Mouse (Mus musculus) liver, postnatal 0 days (tissue): ENCODE measurements around the gene Auh. TPM values are rescaled to one million over a fixed set of nuclear protein-coding genes. Genes with fewer than 3 reads are reported as not detected.

Experiments used
- ATAC-seq: fragments of 200-750 bp; cut with Nextera tagmentation; 2 replicates; pipeline ENCODE4 v1.8.0; 2017; ENCODE audit warnings: mild to moderate bottlenecking, moderate library complexity
- DNase-seq: peaks from one replicate; pipeline ENCODE4 v3.0.0-alpha.2; 2016
- H3K27ac ChIP-seq: fragments of 300-500 bp; sonication (generic); 2 replicates; pipeline ENCODE4 v1.5.1; 2014; ENCODE audit warnings: antibody characterized with exemption, moderate library complexity, mild to moderate bottlenecking, low read depth
- H3K27me3 ChIP-seq: fragments of 300-500 bp; sonication (generic); 2 replicates; pipeline ENCODE4 v1.6.1; 2014; ENCODE audit warnings: low read length, control low read depth, mixed read lengths; ENCODE audit not compliant: insufficient read depth
- H3K36me3 ChIP-seq: fragments of 300-500 bp; sonication (generic); replicated peaks from 2 replicates; pipeline ENCODE4 v1.6.1; 2014; ENCODE audit warnings: mild to moderate bottlenecking, control low read depth, low read length, moderate library complexity, mixed read lengths; ENCODE audit not compliant: insufficient read depth
- H3K4me1 ChIP-seq: fragments of 300-500 bp; sonication (generic); 2 replicates; pipeline ENCODE4 v1.6.1; 2014; ENCODE audit warnings: antibody characterized with exemption, mild to moderate bottlenecking, control low read depth; ENCODE audit not compliant: insufficient read depth
- H3K4me2 ChIP-seq: fragments of 300-500 bp; sonication (generic); 2 replicates; pipeline ENCODE4 v1.6.1; 2014; ENCODE audit warnings: low read depth, mild to moderate bottlenecking, low read length, moderate library complexity, mixed read lengths
- H3K4me3 ChIP-seq: fragments of 300-500 bp; sonication (generic); 2 replicates; pipeline ENCODE4 v1.5.1; 2014; ENCODE audit warnings: low read depth, low read length
- H3K9ac ChIP-seq: fragments of 300-500 bp; sonication (generic); replicated peaks from 2 replicates; pipeline ENCODE4 v1.6.1; 2014; ENCODE audit warnings: mild to moderate bottlenecking, moderate library complexity
- H3K9me3 ChIP-seq: fragments of 300-500 bp; sonication (generic); 2 replicates; pipeline ENCODE4 v1.6.1; 2016; ENCODE audit warnings: mild to moderate bottlenecking, control low read depth, low read length, mixed read lengths
- CTCF ChIP-seq: sonication (generic); IDR thresholded peaks from 2 replicates; pipeline ENCODE4 v1.5.1; 2016; ENCODE audit warnings: antibody characterized with exemption, low read depth
- EP300 ChIP-seq: IDR thresholded peaks from 2 replicates; pipeline ENCODE4 v1.6.1; 2016; ENCODE audit warnings: antibody characterized with exemption, low read depth, mild to moderate bottlenecking
- WGBS: fragments of 180-500 bp; shearing (Covaris S2); extraction: QIAGEN DNeasy Blood & Tissue Kit; methylation state at CpG from one replicate; pipeline ENCODE4 v1.1.7; 2014; ENCODE audit not compliant: insufficient replicate concordance; 5-methylcytosine and 5-hydroxymethylcytosine counted together
- polyA plus RNA-seq: library from polyadenylated mRNA; unstranded; fragments of >200 nt; fragmentation: Nextera tagmentation; extraction: Ambion mirVana; gene quantifications from 2 replicates; pipeline ENCODE4 v1.2.1, GENCODE M21; 2015

Gene Auh
- polyA plus RNA-seq = 33.2 and 37.4 TPM in 2 replicates

DNA sequence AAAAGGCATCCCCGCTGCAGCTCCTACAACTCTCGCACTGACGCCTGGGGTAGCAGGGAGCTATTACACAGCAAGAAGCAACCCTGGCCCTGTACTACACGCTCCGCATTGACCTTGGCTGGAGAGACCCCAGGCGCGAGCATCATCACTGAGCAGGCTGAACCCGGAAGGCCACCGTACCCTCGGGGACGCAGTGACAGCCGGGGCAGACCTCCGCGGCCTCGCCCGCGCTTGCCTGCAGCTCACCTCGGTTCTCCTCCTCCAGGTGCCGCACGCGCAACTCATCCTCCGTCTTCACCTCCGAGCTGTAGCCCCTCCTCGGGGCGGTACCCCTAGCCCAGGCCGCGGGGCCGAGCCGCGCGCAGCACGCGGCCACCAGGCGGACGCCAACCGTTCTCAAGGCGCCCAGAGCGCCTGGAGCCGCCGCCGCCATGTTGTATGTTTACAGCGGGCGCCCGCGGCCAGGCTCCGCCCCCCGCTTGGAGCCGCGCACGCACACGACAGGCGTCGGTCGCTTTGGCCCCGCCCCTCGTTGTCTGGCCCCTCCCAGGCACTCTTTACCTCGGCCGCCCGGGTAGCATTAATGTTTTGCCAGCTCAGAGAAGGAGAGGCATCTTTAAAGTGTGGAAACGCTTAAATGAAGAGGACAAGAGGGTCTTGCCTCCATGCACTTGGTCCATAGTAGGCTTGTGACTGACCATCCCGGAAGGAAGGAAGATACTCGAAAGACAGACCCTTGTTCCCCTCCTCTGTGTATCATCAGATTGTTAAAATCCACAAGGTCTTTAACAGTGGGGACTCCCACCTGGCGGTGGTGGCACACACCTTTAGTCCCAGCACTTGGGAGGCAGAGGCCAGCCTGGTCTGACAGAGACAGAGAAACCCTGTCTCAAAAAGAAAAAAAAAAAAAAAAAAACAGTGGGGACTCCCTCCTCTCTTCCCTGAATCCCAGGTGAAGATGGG is at the start of gene Auh:
Auh (minus strand) TSS at position 473 of the 963 bp plus-strand sequence.
- peak within 1 kb of the TSS; percentile 86 for H3K9ac ChIP-seq
- H3K27ac ChIP-seq = peak within 1 kb of the TSS; percentile 83
- H3K4me2 ChIP-seq = peak within 1 kb of the TSS; percentile 77
- H3K4me3 ChIP-seq = peak within 1 kb of the TSS; percentile 77
- DNase-seq (peak; percentile 96), ATAC-seq (peak; percentile 99)
- TF ChIP-seq EP300 (no peak), CTCF (peak; percentile 30)
- H3K36me3 ChIP-seq = no peaks in the 10 kb centered on the region
- peaks cover 10% of the 10 kb centered on the region; the same call in 1 of the 2 replicates for H3K4me1 ChIP-seq
- no peaks in the 10 kb centered on the region for H3K27me3 ChIP-seq
- under 1% methylated on average over 63 of the region's 63 CpGs for WGBS
- H3K9me3 ChIP-seq = no peaks in the 10 kb centered on the region

DNA sequence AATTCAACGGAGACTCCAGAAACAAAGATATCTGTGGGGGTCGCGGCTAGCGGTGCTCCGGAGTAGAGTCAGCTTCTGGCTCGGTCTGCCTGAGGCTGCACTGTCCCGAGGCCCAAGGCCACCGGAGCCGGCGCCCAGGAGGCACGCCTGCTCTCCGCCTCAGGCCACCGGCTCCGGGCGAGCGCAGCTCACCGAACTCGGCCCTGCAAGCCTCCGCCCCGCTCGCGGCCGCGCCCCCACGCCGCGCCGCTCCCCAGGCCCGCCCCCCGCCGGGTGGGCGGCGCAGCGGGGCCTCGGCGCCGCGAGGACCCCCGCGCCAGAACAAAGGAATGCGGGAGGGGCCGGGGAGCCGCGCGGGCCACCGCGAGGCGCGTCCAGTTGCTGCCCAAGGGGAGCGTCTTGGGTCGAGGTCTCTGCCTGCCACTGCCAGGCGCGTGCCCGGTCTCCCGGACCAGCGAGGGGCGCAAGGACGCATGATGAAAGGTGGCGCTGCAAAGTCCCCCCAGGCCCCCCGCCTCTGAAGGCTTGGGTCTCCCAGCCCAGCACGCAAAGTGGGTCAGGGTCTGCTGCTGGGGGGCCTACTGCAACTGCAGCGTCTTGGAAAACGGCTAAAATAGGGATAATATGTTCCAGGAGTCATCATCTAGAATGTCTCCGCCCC is 49.0 kb upstream of the Auh start:
- Histone ChIP-seq H3K36me3 (no peaks in the 10 kb centered on the region), H3K9ac (peak overlapping the region; percentile 71), H3K9me3 (no peaks in the 10 kb centered on the region), H3K4me1 (peaks cover 22% of the 10 kb centered on the region), H3K4me3 (peak overlapping the region; percentile 72), H3K27me3 (peaks cover 28% of the 10 kb centered on the region), H3K4me2 (peak overlapping the region; percentile 90), H3K27ac (peak overlapping the region; percentile 72)
- WGBS = 2% methylated on average over 49 of the region's 64 CpGs
- ATAC-seq (no peak), DNase-seq (no peak)
- TF ChIP-seq EP300 (no peak), CTCF (no peak)

DNA sequence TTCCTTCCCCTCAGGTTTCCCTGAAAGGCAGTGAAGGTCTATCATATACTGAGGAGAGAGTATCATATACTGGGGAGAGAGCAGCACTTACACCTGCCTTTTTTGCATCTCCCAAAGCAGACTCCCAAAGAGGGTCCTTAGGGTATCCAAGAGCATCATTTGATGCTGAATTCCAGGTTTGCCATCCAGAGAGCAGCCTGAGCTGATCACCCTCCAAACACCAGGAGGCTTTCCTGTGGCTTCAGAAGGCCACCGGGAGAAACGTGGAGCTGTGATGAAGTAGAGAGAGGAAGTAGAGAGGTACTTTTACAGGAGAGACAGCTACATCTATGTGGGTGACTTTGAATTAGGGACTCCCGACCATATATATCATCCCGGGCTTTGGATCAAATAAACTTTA is 48.3 kb upstream of the Auh start:
- H3K9ac ChIP-seq = peak overlapping the region; percentile 71
- peak overlapping the region; percentile 72 for H3K4me3 ChIP-seq
- DNase-seq (no peak), ATAC-seq (no peak)
- peaks cover 28% of the 10 kb centered on the region for H3K4me1 ChIP-seq
- no peaks in the 10 kb centered on the region for H3K9me3 ChIP-seq
- peaks cover 28% of the 10 kb centered on the region for H3K27me3 ChIP-seq
- WGBS = 27% methylated on average over 4 of the region's 4 CpGs
- peak overlapping the region; percentile 72; the same call in 1 of the 2 replicates for H3K27ac ChIP-seq
- H3K4me2 ChIP-seq = peak overlapping the region; percentile 90
- TF ChIP-seq EP300 (no peak), CTCF (no peak)
- H3K36me3 ChIP-seq = no peaks in the 10 kb centered on the region

DNA sequence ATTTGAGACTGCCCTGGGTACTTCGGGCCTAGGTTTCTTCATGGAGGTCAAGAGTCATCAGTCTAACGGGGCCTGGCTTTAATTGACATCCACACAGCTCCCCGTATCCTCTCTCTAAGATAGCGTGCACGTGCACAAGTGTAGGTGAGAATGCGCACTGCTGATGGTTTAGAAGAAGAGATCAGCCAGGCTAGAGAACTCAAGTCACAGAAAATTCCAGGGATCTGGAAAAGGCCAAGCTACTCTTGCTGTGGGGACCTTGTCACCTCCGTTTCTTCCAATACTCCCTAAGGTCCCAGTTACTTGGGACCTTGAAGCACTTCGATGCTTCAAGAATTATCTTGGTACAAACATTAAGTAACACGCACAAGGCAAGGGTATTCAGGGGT is 47.7 kb upstream of the Auh start:
- H3K4me3 ChIP-seq = no peak overlapping the region; the same call in 1 of the 2 replicates
- H3K4me2 ChIP-seq = peak overlapping the region; percentile 90
- DNase-seq = no peak
- peak overlapping the region; percentile 71; the same call in 1 of the 2 replicates for H3K9ac ChIP-seq
- no peak for ATAC-seq
- peaks cover 31% of the 10 kb centered on the region for H3K4me1 ChIP-seq
- H3K27ac ChIP-seq = peak overlapping the region; percentile 72
- H3K36me3 ChIP-seq = no peaks in the 10 kb centered on the region
- TF ChIP-seq CTCF (no peak), EP300 (no peak)
- 72% methylated on average over 9 of the region's 9 CpGs for WGBS
- H3K9me3 ChIP-seq = no peaks in the 10 kb centered on the region
- peaks cover 28% of the 10 kb centered on the region for H3K27me3 ChIP-seq

DNA sequence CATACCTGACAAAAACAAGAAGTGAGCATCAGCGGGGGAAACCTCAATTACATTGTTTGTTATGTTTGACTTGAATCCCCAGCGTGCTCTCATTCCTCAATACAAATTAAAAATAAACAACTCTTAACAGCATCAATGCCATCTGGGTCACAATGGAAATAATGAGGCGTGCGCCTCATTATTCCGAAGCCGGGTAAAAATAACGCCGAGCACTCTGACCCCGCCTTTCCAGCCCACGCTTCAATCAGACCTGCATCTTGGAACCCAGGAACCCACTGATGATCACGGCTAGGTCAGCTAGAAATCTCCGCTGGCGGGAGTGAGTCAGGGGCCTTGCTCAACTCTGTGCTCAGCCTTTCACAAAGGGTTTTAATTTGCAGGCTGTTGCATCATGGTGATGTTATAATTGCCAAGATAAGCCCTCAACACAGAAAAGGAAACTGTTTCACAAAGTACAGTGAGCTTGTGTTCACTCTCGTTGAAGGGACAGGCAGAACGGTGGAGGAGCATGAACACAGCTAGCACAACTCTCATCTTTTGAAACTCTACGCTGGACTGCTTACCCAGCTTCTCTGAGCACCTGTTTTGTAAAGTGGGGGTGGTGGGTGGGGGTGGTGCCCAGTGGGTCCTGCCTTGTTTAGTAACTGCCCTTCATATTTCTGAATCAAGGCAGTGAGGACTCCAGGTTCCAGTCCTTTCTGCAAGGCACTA is 47.2 kb upstream of the Auh start:
- Histone ChIP-seq H3K4me3 (no peak overlapping the region), H3K4me1 (peaks cover 30% of the 10 kb centered on the region), H3K27ac (peak overlapping the region; percentile 72), H3K4me2 (peak overlapping the region; percentile 90), H3K9ac (0 out of 2 replicates have a peak overlapping the region, but pooled peaks have one; percentile 71), H3K36me3 (no peaks in the 10 kb centered on the region), H3K9me3 (no peaks in the 10 kb centered on the region), H3K27me3 (peaks cover 22% of the 10 kb centered on the region)
- TF ChIP-seq CTCF (no peak), EP300 (no peak; the same call in 1 of the 2 replicates)
- DNase-seq = peak; percentile 58
- 49% methylated on average over 16 of the region's 16 CpGs for WGBS
- peak; percentile 16 for ATAC-seq
